Mouse (Mus musculus): Measurements from ENCODE around the gene Rpl6.

- TF ChIP-seq CTCF (IDR thresholded peaks at IDR 0.05; ENCODE audit: extremely low read depth, insufficient read length, insufficient replicate concordance, low read depth, low read length), result no peak
- no peak for TF ChIP-seq POLR2A (IDR thresholded peaks at IDR 0.05; ENCODE audit: low read depth, low read length)
Measured at GRCm38 (mm10) chr5:121238208-121238607, 33.9 kb downstream of the Rpl6 start.
